Mouse (Mus musculus): ENCODE measurements around the gene Il1rl2.
"Not testable (repeated sequence)": the region's sequence is repeated elsewhere in the genome, so short reads cannot be mapped to it uniquely, and the experiment has no call there.

Il1rl2 gene

GRCm38 (mm10) chr1:40324457-40324856 lies at the start of gene Il1rl2:
TSS of gene Il1rl2 (plus strand) at chr1:40324610.
- DNase-seq: no peak

- no peak for DNase-seq
These were observed 49.0 kb upstream of the Il1rl2 start for GRCm38 (mm10) chr1:40275285-40276013.

DNA sequence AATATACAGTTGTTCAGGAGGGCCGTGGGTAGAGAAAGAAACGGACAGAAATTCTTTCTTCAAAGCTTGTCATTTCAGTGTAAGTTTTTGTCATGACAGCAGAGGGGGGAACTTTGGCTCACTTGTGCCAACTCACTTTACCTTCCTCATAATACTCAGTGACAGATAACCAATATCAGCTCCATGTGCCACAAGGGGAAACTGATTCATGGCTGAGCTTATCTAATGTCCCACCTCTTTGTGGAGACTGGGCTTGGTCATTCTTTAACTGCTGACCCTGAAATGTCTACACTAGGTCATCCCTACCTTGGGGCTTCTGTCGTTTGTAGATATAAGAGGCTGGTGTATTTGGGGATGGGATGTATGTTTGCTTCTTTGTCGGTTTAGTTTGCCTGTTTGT lies 46.5 kb upstream of the Il1rl2 start:
- DNase-seq: no peak

DNA sequence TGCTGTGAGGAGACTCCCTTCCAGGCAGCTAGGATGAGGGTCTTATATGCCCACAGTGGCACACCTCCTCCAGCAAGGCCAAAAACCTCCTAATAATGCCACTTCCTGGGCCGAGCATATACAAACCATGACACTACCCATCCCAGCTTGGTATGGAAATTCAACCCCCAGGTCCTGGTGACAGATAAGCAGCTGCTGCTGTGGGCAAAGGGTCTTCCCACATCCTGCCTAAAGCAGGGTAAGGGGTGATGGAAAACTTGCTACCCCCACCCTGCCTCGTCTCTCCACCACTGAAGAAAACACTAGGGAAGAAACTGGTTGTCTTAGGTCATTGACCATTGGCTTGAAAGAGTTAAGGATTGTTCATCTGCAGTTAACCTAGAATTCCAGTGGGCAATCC lies 45.7 kb upstream of the Il1rl2 start:
- DNase-seq: no peak

- DNase-seq: no peak
These were observed 45.1 kb upstream of the Il1rl2 start for GRCm38 (mm10) chr1:40279182-40279743.

GRCm38 (mm10) chr1:40281950-40282349 lies 42.5 kb upstream of the Il1rl2 start:
- no peak for DNase-seq

GRCm38 (mm10) chr1:40282394-40282793 lies 42.0 kb upstream of the Il1rl2 start:
- no peak for DNase-seq

GRCm38 (mm10) chr1:40283995-40284394 lies 40.4 kb upstream of the Il1rl2 start:
- DNase-seq: no peak

- no peak for DNase-seq
These were observed 33.7 kb upstream of the Il1rl2 start for GRCm38 (mm10) chr1:40290489-40291255.

DNA sequence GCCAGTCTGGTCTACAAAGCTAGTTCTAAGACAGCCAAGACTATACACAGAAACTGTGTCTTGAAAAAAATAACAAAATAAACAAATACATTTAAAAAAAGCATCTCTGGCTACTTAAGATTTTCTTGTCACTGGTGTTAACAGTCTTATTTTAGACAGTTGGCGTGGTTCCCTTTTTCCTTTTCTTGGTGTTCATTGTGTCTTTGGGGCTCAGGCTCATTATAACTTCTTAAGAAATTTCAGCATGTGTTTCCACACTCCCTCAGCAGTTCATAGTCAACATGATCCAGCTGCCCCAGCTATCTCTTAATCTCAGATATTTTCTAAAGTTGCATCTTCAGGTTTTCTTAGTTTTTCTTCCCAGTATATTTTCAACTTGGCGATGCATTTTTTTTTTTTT lies 32.2 kb upstream of the Il1rl2 start:
- no peak for DNase-seq

DNA sequence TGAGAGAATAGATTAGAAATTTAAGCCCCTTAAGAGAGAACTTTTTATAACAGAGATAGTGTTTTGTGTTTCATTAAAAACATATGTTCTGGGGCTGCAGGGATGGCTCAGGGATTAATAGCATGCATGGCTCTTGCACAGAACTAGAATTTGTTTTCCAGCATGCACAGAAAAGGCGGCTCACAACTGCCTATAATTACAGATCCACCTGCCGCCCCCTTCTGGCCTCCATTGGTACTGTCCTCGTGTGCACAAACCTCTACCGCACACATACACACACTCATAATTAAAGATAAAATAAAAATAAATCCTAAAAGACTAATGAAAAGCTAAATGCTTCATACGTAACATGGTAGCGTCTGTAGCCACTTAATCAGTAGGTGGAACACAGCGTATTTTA lies 30.5 kb upstream of the Il1rl2 start:
- no peak for DNase-seq

- DNase-seq: no peak
These were observed 29.6 kb upstream of the Il1rl2 start for GRCm38 (mm10) chr1:40294824-40295223.

GRCm38 (mm10) chr1:40298053-40298452 lies 26.4 kb upstream of the Il1rl2 start:
- DNase-seq: no peak

DNA sequence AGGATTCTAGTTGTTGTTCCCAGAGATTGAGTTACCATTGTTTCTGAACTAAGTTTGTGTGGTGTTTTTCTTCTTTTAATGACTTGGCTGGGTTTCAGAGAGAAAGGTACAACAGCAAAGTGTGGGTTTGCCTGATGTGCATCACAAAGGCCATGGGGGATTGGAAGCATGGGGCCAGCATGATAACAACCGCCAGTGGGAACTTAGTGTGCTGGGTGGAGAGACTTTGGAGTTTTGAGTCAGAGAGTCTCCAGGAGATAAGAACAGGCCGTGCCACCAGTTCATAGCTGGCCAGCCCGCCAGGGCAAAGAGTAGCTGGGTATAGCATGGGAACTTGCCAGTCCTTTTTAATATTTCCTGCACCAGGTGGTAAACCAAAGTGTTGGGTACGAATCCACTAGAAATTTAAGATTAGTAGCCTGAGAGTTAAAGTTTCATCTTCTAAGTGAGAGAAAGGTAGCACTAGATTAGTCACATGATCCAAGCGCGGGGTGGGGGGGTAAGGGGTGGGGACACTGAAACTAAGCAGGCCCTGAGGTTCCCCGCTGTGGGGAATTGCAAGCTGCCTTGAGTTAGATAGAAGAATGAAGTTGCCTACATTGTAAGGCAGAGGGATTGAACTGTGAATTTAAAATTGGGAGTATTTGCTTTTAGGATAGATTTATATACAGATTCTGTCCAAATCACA lies 21.1 kb upstream of the Il1rl2 start:
- no peak for DNase-seq

DNA sequence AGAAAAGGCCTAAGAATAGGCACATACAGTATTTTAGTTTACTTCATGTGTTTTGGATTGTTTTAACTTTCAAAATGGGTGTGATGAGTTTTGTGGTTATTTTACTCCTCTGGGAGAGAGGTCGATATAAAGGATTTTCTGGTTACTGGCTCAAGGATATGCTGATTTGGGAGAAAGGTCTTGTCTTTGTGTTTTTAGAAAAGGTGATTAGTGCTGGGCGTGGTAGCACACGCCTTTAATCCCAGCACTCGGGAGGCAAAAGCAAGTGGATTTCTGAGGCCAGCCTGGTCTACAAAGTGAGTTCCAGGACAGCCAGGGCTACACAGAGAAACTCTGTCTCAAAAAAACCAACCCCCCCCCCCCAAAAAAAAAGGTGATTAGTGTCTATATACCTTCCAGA lies 20.1 kb upstream of the Il1rl2 start:
- not testable (repeated sequence) for DNase-seq

GRCm38 (mm10) chr1:40306111-40306510 lies 18.3 kb upstream of the Il1rl2 start:
- no peak for DNase-seq

- DNase-seq: no peak
These were observed 13.3 kb upstream of the Il1rl2 start for GRCm38 (mm10) chr1:40311123-40311522.

GRCm38 (mm10) chr1:40311625-40312024 lies 12.8 kb upstream of the Il1rl2 start:
- DNase-seq: no peak

- DNase-seq: no peak
These were observed 10.4 kb upstream of the Il1rl2 start for GRCm38 (mm10) chr1:40314016-40314415.

DNA sequence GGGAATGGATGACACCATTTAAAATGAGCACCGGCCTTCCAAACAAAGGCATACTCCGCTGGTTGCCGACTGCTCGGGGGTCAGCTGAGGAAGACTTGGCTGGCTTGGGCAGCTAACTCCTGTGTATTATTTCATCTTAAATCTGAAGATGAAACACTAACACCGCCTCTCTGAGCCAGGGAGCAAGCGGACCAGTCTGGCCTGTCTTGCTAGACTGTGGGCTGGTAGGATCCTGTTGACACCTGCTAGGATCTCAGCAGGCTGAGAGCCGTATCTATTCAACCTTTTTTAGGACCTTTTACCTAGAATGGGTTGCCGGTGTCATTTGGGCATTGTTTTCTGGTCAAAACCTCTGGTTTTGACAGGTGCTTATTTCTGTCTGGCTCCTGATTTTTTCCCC lies 6.8 kb upstream of the Il1rl2 start:
- no peak for DNase-seq

GRCm38 (mm10) chr1:40321824-40322223 lies 2.6 kb upstream of the Il1rl2 start:
- no peak for DNase-seq

- no peak for DNase-seq
These were observed 1.9 kb upstream of the Il1rl2 start for GRCm38 (mm10) chr1:40322543-40322942.

DNA sequence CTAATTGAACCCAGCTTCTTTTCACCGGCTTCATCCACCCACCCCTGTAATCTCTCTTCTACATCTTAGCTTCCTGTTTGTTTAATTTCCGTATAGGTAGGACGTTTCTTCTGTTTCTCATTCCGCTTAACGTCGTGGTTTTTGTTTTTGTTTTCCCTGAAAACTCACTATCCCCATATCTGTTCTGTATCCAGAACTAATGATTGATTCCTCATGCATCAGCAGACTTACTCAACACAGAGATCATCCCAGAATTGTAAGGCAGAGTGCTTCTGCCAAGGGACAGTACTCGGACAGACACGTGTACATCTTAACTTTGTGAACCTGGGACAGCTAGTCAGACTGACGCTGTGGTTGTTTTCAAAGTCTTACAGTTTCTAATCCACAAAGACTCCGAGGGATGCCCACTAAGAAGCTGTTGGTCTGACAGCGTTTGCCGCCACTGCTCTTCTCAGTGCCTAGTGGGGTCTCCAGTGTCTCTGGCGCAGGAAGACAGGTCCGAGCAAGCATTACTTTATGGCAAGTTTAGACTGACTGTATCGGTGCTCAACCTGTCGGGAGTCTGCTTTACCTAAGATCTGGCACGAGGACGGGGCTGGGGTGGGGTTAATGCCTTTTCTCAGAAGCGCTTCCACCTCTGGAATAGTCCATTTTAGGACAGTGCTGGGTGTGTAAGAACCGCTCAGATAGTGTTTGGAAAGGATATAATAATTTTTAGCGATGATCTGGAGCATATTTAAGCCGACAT lies 719 bp downstream of the Il1rl2 start:
- no peak for DNase-seq

Measured in cerebellum, adult 9-11 months (tissue).